Mouse (Mus musculus): ENCODE data around the gene Fbln7.

GRCm38 (mm10) chr2:128887866-128888550 is 25.2 kb downstream of the Fbln7 start:
- TF ChIP-seq CTCF (IDR thresholded peaks at IDR 0.05; ENCODE audit: insufficient read depth, low read length) (no peak), POLR2A (IDR thresholded peaks at IDR 0.05; ENCODE audit: borderline replicate concordance, extremely low read depth, low read depth, low read length) (no peak)

Measured in lung, adult 2 months (tissue).